Mouse (Mus musculus) kidney, embryonic 14.5 days (tissue): Measurements from ENCODE around the gene Atp6v1fnb. TPM values are rescaled to one million over a fixed set of nuclear protein-coding genes. Genes with fewer than 3 reads are reported as not detected.

Source experiments
- ATAC-seq: fragments of 200-750 bp; cut with Nextera tagmentation; 2 replicates; pipeline ENCODE4 v1.8.0; 2017; ENCODE audit warnings: moderate number of reproducible peaks, mild to moderate bottlenecking, moderate TSS enrichment, moderate library complexity; ENCODE audit not compliant: low FRiP score, low TSS enrichment
- H3K27ac ChIP-seq: fragments of 300-500 bp; sonication (generic); 2 replicates; pipeline ENCODE4 v1.5.1; 2014; ENCODE audit warnings: low read depth, mild to moderate bottlenecking, low read length, moderate library complexity, mixed read lengths
- H3K27me3 ChIP-seq: fragments of 300-500 bp; sonication (generic); 2 replicates; pipeline ENCODE4 v1.6.1; 2014; ENCODE audit warnings: mild to moderate bottlenecking, low read length; ENCODE audit not compliant: control insufficient read depth, insufficient read depth
- H3K36me3 ChIP-seq: fragments of 300-500 bp; sonication (generic); 2 replicates; pipeline ENCODE4 v1.6.1; 2014; ENCODE audit warnings: low read length, mixed read lengths; ENCODE audit not compliant: control insufficient read depth, insufficient read depth
- H3K4me1 ChIP-seq: fragments of 300-500 bp; sonication (generic); 2 replicates; pipeline ENCODE4 v1.6.1; 2014; ENCODE audit warnings: low read length, mixed read lengths; ENCODE audit not compliant: control insufficient read depth, insufficient read depth
- H3K4me2 ChIP-seq: fragments of 300-500 bp; sonication (generic); replicated peaks from 2 replicates; pipeline ENCODE4 v1.6.1; 2014; ENCODE audit warnings: low read depth, mild to moderate bottlenecking, low read length
- H3K4me3 ChIP-seq: fragments of 300-500 bp; sonication (generic); 2 replicates; pipeline ENCODE4 v1.5.1; 2014; ENCODE audit warnings: mild to moderate bottlenecking, low read length
- H3K9ac ChIP-seq: fragments of 300-500 bp; sonication (generic); 2 replicates; pipeline ENCODE4 v1.6.1; 2014; ENCODE audit warnings: low read depth, mild to moderate bottlenecking, low read length, moderate library complexity
- H3K9me3 ChIP-seq: fragments of 300-500 bp; sonication (generic); 2 replicates; pipeline ENCODE4 v1.6.1; 2016; ENCODE audit warnings: low read length; ENCODE audit not compliant: control insufficient read depth
- WGBS: fragments of 180-500 bp; shearing (Covaris S2); extraction: QIAGEN DNeasy Blood & Tissue Kit; methylation state at CpG from one replicate; pipeline ENCODE4 v1.1.7; 2014; 5-methylcytosine and 5-hydroxymethylcytosine counted together
- polyA plus RNA-seq: library from polyadenylated mRNA; unstranded; fragments of >200 nt; fragmentation: Nextera tagmentation; extraction: Ambion mirVana; gene quantifications from 2 replicates; pipeline ENCODE4 v1.2.1, GENCODE M21; 2014

The Atp6v1fnb gene
- polyA plus RNA-seq, 1 experiment from 2014 or later = not detected

DNA sequence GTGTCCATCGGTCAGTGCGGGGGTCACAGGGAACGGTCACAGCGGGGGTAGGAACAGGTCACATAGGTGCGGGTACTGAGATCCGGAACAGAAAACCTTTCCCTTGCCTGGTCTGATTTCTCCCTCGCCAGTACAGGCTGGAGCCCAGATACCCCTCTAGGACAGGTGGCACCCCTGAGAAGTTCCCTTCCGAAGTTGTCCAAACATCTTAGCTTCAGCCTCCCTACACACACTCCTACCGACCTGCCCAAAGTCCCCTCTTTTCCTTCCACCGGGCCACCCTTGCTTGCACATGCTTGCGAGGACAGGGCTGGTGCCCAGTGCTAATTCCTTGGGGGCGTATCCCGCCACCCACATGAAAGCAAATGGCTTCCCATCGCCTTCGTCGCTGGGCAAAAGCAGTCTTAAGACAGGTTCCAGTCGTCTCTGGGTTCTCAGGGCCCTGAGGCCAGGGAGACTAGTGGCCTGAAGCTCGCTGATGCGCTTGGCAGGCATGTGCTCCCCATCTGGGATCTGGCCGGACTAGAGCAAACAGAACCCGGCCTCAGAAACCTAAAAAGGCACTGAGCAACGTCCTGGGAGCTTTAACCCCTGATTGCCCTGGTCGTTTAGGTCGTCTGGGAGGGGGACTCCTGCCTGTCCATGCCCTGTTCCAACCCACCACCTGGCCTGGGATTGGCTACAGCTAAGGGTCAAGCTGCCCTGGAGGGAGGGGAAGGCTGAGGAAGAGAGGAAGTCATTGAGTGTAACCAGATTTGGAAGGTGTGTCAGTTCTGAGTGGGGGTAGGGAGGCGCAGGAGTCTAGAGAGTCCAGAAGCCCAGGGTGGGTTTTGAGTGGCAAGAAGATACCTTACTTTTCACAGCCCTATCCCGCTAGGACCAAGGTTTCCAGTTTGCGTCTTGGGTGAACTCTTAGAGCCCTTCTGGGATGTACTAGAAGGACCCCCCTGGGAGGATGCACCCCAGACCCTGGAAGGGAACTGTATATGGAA is 37.1 kb upstream of the Atp6v1fnb start:
- Histone ChIP-seq H3K4me1 (peaks cover 32% of the 10 kb centered on the region), H3K27ac (peak overlapping the region; percentile 89; the same call in 1 of the 2 replicates), H3K9me3 (no peaks in the 10 kb centered on the region), H3K27me3 (peaks cover 4% of the 10 kb centered on the region), H3K9ac (peak overlapping the region; percentile 66), H3K4me3 (peak overlapping the region; percentile 60), H3K4me2 (peak overlapping the region; percentile 86), H3K36me3 (peaks cover 3% of the 10 kb centered on the region; the same call in 1 of the 2 replicates)
- WGBS = 5% methylated on average over 27 of the region's 27 CpGs
- peak; percentile 2; the same call in 1 of the 2 replicates for ATAC-seq

DNA sequence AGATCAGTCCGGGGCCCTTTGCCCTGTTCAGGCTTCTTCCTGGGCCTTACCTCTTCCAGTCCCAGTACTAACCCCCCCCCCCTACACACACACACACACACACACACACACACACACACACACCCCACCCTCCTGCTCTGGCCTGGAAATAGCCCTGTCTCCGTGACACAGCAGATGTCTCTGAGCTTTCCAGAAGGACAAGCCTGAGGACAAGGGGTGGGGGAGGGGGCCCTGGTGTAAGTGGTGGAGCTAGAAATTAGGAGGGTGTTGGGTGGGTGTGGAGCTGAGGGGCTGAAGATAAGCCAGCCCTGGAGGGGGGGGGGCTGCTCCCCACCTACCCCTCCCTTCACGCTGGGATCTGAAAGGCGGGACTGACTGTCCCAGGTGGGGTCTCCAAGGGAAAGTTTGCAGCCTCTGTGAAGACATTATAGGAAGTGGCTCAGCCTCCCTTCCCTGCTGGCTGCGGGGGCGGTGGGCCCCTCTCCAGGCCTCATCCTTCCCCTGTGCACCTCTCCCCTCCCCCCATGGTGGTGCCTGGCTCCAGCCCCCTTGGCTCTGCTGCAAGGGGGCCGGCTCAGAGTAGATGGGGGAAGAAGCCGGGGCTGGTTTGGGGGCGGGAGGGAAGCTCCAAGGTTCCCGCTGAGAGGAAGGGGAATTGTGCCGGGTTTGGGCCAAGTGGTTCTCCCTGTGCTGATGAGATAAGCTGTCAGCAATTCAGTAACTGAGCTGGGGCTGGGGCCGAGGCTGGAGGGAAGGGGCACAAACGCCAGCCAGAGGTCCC is 36.1 kb upstream of the Atp6v1fnb start:
- 4% methylated on average over 11 of the region's 13 CpGs for WGBS
- ATAC-seq = peak; percentile 61
- H3K27me3 ChIP-seq = peaks cover 4% of the 10 kb centered on the region
- peak overlapping the region; percentile 86 for H3K4me2 ChIP-seq
- peak overlapping the region; percentile 60 for H3K4me3 ChIP-seq
- no peaks in the 10 kb centered on the region for H3K9me3 ChIP-seq
- peaks cover 7% of the 10 kb centered on the region; the same call in 1 of the 2 replicates for H3K36me3 ChIP-seq
- peak overlapping the region; percentile 89 for H3K27ac ChIP-seq
- peaks cover 32% of the 10 kb centered on the region for H3K4me1 ChIP-seq
- H3K9ac ChIP-seq = peak overlapping the region; percentile 53

DNA sequence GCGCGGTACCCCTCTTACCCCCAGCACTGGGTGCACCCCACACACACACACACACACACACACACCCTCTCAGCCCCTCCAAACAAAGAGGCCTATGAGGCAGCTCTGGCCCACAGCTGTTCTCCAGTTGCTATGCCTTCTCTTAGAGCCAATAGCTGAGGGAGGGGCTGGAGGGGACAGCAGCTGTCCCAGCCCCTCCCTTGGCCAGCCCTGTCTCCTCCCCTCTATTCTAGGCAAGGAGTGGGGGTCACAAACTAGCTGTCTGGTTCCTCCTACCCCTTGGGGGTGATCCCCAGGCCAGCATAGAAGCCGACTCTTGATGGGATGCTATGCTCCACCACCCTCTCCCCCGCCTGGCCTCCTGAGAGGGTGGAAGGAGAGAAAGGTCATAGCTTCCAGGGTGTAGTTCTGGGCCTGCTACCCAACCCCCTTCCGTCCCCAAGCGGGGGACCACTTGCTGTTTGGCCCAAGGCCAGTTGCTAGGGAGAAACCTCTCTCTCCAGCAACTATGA is 35.2 kb upstream of the Atp6v1fnb start:
- H3K9ac ChIP-seq = peak overlapping the region; percentile 53
- H3K4me2 ChIP-seq = peak overlapping the region; percentile 86
- H3K27me3 ChIP-seq = peaks cover 4% of the 10 kb centered on the region
- H3K9me3 ChIP-seq = no peaks in the 10 kb centered on the region
- 3% methylated on average over 6 of the region's 6 CpGs for WGBS
- peak overlapping the region; percentile 89 for H3K27ac ChIP-seq
- peak overlapping the region; percentile 60 for H3K4me3 ChIP-seq
- ATAC-seq = peak; percentile 50
- peaks cover 32% of the 10 kb centered on the region for H3K4me1 ChIP-seq
- peaks cover 14% of the 10 kb centered on the region; the same call in 1 of the 2 replicates for H3K36me3 ChIP-seq

DNA sequence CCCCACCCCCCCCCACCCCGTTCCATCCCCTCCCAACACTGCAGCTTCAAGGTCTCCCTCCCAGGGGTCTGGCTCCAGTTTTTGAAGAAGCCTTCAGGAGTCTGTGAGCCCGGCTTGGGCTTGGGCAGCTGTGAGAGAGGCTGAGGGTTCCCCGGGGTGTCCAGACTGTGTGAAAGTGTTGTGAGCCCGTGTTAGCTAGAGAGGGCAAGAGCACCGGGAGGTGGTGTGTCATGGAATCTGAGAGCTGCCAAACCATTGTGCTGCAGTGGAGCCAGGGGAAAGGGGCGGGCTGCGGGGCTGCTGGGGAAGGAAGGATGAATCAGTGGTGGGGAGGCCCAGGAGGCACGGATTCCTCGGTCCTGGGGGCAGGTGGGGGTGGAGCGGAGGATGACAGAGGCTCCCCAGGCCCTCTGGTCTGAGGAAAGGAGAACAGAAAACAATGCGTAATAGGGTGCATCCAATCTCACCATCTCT is 34.7 kb upstream of the Atp6v1fnb start:
- H3K9ac ChIP-seq = peak overlapping the region; percentile 37
- H3K27me3 ChIP-seq = peaks cover 4% of the 10 kb centered on the region
- H3K36me3 ChIP-seq = peaks cover 14% of the 10 kb centered on the region; the same call in 1 of the 2 replicates
- peak overlapping the region; percentile 86 for H3K4me2 ChIP-seq
- peak overlapping the region; percentile 89 for H3K27ac ChIP-seq
- no peaks in the 10 kb centered on the region for H3K9me3 ChIP-seq
- peak; percentile 14 for ATAC-seq
- 6% methylated on average over 10 of the region's 11 CpGs for WGBS
- H3K4me3 ChIP-seq = peak overlapping the region; percentile 60
- peaks cover 32% of the 10 kb centered on the region for H3K4me1 ChIP-seq

DNA sequence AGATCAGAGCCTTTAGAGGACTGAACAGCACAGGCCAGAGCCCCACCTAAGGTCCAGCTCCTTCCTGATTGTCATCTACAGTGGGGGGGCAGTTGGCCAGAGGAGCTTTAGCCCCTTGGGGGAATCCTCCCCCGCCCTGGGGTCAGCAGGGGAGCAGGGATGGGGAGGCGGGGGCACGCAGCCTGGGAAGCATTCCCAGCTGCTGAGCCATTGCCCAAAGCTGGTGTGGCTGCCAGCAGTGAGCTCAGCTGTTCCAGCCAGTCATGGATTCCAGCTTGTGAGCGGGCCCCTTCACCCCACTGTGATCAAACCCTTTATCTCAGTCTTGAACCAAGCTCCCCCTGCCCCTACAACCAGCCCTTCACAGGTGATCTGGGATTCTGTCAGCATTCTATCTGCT is 32.0 kb upstream of the Atp6v1fnb start:
- Histone ChIP-seq H3K4me3 (no peak overlapping the region), H3K36me3 (peaks cover 23% of the 10 kb centered on the region; the same call in 1 of the 2 replicates), H3K4me1 (peaks cover 22% of the 10 kb centered on the region), H3K27ac (no peak overlapping the region), H3K27me3 (no peaks in the 10 kb centered on the region; the same call in 1 of the 2 replicates), H3K9me3 (no peaks in the 10 kb centered on the region), H3K4me2 (no peak overlapping the region), H3K9ac (no peak overlapping the region)
- ATAC-seq = no peak
- WGBS = 90% methylated on average over 4 of the region's 4 CpGs

DNA sequence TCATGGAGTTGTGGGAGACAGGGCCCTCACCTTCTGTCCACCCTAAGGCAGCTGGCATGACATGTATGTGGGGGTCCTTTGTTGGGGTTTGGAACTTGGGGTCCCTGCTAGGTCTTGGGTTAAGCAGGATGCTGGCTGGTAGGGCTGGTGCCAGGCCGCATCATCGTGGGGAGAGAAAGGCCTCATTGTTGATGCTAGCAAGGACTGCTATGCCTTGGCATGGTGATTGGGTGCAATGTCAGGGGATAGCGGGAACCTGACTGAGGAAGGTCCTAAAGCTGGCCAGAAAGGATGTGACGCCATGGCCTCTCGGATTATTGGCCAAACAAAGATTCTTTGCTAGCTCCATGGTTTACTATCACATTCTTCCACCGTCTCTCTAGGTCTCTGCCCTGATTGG is 31.4 kb upstream of the Atp6v1fnb start:
- peaks cover 23% of the 10 kb centered on the region; the same call in 1 of the 2 replicates for H3K36me3 ChIP-seq
- H3K9ac ChIP-seq = no peak overlapping the region
- H3K4me3 ChIP-seq = no peak overlapping the region
- H3K9me3 ChIP-seq = no peaks in the 10 kb centered on the region
- peaks cover 22% of the 10 kb centered on the region for H3K4me1 ChIP-seq
- H3K27me3 ChIP-seq = no peaks in the 10 kb centered on the region
- ATAC-seq = no peak
- WGBS = 94% methylated on average over 6 of the region's 6 CpGs
- H3K27ac ChIP-seq = no peak overlapping the region
- H3K4me2 ChIP-seq = no peak overlapping the region

DNA sequence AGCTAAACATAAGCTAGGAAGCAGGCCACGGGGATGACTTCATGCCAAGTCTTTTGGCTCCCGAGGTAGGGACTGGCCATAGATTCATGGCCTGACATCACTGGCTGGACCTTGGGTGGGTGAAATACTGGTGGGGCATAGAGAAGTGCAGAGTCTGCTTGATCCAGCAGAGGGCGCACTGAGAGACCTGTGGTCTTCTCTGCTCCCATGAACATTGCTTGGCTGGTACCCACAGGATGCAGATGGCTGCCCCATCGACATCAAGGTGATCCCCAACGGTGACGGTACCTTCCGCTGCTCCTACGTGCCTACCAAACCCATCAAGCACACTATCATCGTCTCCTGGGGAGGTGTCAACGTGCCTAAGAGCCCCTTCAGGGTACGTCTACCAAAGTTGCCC is 26.5 kb upstream of the Atp6v1fnb start:
- Histone ChIP-seq H3K27me3 (no peaks in the 10 kb centered on the region), H3K36me3 (peaks cover 55% of the 10 kb centered on the region), H3K27ac (no peak overlapping the region), H3K4me3 (no peak overlapping the region), H3K9ac (no peak overlapping the region), H3K9me3 (no peaks in the 10 kb centered on the region), H3K4me1 (no peaks in the 10 kb centered on the region), H3K4me2 (no peak overlapping the region)
- 68% methylated on average over 11 of the region's 11 CpGs for WGBS
- no peak for ATAC-seq

DNA sequence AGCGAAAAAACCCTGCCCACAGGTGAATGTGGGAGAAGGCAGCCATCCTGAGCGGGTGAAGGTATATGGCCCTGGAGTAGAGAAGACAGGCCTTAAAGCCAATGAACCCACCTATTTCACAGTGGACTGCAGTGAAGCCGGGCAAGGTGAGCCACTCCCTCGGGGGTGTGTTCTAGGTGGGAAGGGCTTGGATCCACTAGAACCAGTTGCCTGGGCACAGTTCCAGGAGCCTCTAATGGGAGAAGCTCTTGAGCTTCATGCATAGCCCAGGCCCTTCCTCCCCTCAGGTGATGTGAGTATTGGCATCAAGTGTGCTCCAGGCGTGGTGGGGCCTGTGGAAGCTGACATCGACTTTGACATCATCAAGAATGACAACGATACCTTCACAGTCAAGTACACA is 25.9 kb upstream of the Atp6v1fnb start:
- H3K9me3 ChIP-seq = no peaks in the 10 kb centered on the region
- H3K36me3 ChIP-seq = peaks cover 56% of the 10 kb centered on the region
- H3K9ac ChIP-seq = no peak overlapping the region
- H3K27me3 ChIP-seq = no peaks in the 10 kb centered on the region
- ATAC-seq = no peak
- H3K27ac ChIP-seq = no peak overlapping the region
- H3K4me3 ChIP-seq = no peak overlapping the region
- 94% methylated on average over 7 of the region's 7 CpGs for WGBS
- H3K4me1 ChIP-seq = no peaks in the 10 kb centered on the region
- H3K4me2 ChIP-seq = no peak overlapping the region
